ENCODE assay signal across 8 mouse cellular contexts in the genomic region with DNA sequence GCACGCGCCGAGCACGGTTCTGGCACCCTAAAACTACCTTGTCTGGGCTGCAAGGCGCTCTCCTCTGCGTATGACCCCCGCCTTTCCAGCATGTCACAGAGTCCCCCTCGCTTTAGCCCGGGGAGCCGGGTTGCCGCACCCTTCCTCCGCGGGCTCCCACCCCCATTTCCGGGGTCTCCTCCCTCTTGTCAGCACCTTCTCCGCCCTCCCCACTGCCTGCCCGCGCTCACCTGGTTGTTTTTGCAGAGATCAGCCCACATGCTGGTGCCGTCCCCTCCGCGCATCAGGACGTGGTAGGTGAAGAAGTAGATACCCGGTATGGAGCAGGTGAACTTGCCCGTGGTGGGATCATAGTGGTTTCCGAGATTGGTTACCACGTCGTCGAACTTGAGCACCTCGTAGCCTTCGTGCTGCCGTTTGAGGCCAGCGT. TPM values are rescaled to one million over a fixed set of nuclear protein-coding genes. Genes with fewer than 3 reads are reported as not detected.
A peak's percentile ranks its signal among the peaks of the same experiment; 100 is the strongest.
DNase-seq lines count a peak whose midpoint lies in the region; ATAC-seq and TF ChIP-seq lines count a peak whose summit lies in the region.

No protein-coding gene starts in this region.

- TF ChIP-seq CTCF in embryonic fibroblast, embryonic 13.5 days (IDR thresholded peaks at IDR 0.05; ENCODE audit: borderline replicate concordance, insufficient read depth, low read length) = no peak

- peak; percentile 87 for DNase-seq in heart, adult 11 months
- DNase-seq in heart, adult 8-10 months (ENCODE audit: low spot score) = no peak
- peak; percentile 14 for DNase-seq in ES-CJ7 (ENCODE audit: low read depth, low spot score)
- DNase-seq in midbrain, embryonic 11.5 days (ENCODE audit: low spot score, missing footprints) = peak; percentile 95
- peak; percentile 46 to 65 for DNase-seq in thymus, adult 18-20 months
- no peak for DNase-seq in cerebellum, adult 11 months

- peak overlapping the region; percentile 100 for H3K4me2 ChIP-seq in intestine, embryonic 16.5 days (ENCODE audit: low read depth, low read length)
- H3K4me2 ChIP-seq in midbrain, embryonic 11.5 days = peak overlapping the region; percentile 98

- H3K27ac ChIP-seq in embryonic fibroblast, embryonic 13.5 days (ENCODE audit: insufficient read depth, low read length) = no peak overlapping the region
- no peak overlapping the region for H3K27ac ChIP-seq in intestine, embryonic 16.5 days (ENCODE audit: low read length)
- no peak overlapping the region for H3K27ac ChIP-seq in midbrain, embryonic 11.5 days (ENCODE audit: low read depth, low read length)

- H3K27me3 ChIP-seq in intestine, embryonic 16.5 days (replicated peaks; ENCODE audit: control insufficient read depth, insufficient read depth, low read length) = peaks cover 25% of the 10 kb centered on the region
- peaks cover 45% of the 10 kb centered on the region for H3K27me3 ChIP-seq in midbrain, embryonic 11.5 days (ENCODE audit: control insufficient read depth, insufficient read depth, low read length)

- H3K9ac ChIP-seq in intestine, embryonic 16.5 days (ENCODE audit: low read depth, low read length) = peak overlapping the region; percentile 64
- H3K9ac ChIP-seq in midbrain, embryonic 11.5 days (ENCODE audit: low read length) = peak overlapping the region; percentile 59

- H3K9me3 ChIP-seq in intestine, embryonic 16.5 days (ENCODE audit: control insufficient read depth, low read length) = no peaks in the 10 kb centered on the region
- H3K9me3 ChIP-seq in midbrain, embryonic 11.5 days (ENCODE audit: control insufficient read depth, low read length) = no peaks in the 10 kb centered on the region

- peak overlapping the region; percentile 63 for H3K4me3 ChIP-seq in embryonic fibroblast, embryonic 13.5 days (ENCODE audit: insufficient read depth, low read length)
- H3K4me3 ChIP-seq in intestine, embryonic 16.5 days (ENCODE audit: low read length) = peak overlapping the region; percentile 65
- peak overlapping the region; percentile 63 for H3K4me3 ChIP-seq in midbrain, embryonic 11.5 days (ENCODE audit: low read depth, low read length)

- H3K4me1 ChIP-seq in embryonic fibroblast, embryonic 13.5 days (ENCODE audit: control insufficient read depth, insufficient read depth, low read length) = peaks cover 4% of the 10 kb centered on the region
- H3K4me1 ChIP-seq in intestine, embryonic 16.5 days (ENCODE audit: control insufficient read depth, insufficient read depth, low read length) = peaks cover 15% of the 10 kb centered on the region
- peaks cover 14% of the 10 kb centered on the region for H3K4me1 ChIP-seq in midbrain, embryonic 11.5 days (ENCODE audit: control insufficient read depth, insufficient read depth, low read length)

- 4% methylated on average over 31 of the region's 31 CpGs for WGBS in intestine, embryonic 16.5 days
- 1% methylated on average over 31 of the region's 31 CpGs for WGBS in midbrain, embryonic 11.5 days

- no peak for ATAC-seq in intestine, embryonic 16.5 days
- peak; percentile 34; the same call in 1 of the 2 replicates for ATAC-seq in midbrain, embryonic 11.5 days (ENCODE audit: low FRiP score)

- H3K36me3 ChIP-seq in intestine, embryonic 16.5 days (ENCODE audit: control insufficient read depth, insufficient read depth, low read length) = no peaks in the 10 kb centered on the region
- no peaks in the 10 kb centered on the region for H3K36me3 ChIP-seq in midbrain, embryonic 11.5 days (ENCODE audit: control insufficient read depth, insufficient read depth, low read length)

- TF ChIP-seq POLR2A in embryonic fibroblast, embryonic 13.5 days (IDR thresholded peaks at IDR 0.05; ENCODE audit: low read depth, low read length) = no peak

RNA-seq across cellular contexts. Expression of a gene that starts 1.6 kb away (rescaled TPM):
- total RNA-seq in heart, adult 8-10 months (2022) = under 1 TPM; 0.11 to 0.40 (median 0.23) TPM
- 4.5 and 7.2 TPM in 2 replicates for polyA plus RNA-seq in embryonic fibroblast, embryonic 13.5 days (2011; ENCODE audit: insufficient read length, low read depth, missing spikeins)
- polyA plus RNA-seq in intestine, embryonic 16.5 days (2015; fragmentation: Nextera tagmentation; extraction: Ambion mirVana) = 0.27 and 0.33 TPM in 2 replicates
- polyA plus RNA-seq in midbrain, embryonic 11.5 days (2014; fragmentation: Nextera tagmentation; extraction: Ambion mirVana) = 0.92 and 1.2 TPM in 2 replicates

Comparison
In these comparisons a context has a peak if more than half of its experiments do, and no peak if none do; other contexts are left out.
1. DNase-seq: peak in heart, adult 11 months (single experiment), ES-CJ7 (single experiment), midbrain, embryonic 11.5 days (single experiment) and thymus, adult 18-20 months (2 of 2); none in heart, adult 8-10 months (single experiment) and cerebellum, adult 11 months (single experiment).
2. Peak in every context shown above with its lines, with median percentiles within 50 percentile points of each other: H3K4me3 ChIP-seq.